Mouse (Mus musculus): ENCODE measurements around the gene AW549877. TPM values are rescaled to one million over a fixed set of nuclear protein-coding genes. Genes with fewer than 3 reads are reported as not detected.

AW549877 gene
- polyA plus RNA-seq, 1 experiment from 2014 or later = 69.7 TPM

DNA sequence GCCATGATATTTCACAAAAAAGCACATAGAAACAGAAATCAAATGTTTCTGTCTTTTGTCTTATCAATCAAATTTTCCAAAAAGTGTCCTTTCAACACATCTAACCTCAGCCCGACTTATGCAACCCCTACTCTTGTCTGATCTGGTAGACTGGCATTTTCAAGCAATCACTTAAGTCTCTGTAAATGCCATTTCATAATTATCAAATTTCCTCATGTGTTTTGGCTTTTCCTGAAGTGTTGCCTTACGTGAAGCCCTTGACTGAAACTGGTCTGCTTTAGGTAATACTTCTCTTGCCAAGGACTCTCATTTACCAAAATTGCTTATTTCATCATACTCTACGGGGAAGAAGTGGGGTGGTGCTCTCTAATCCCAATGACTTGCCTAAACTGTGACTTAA lies 22.2 kb downstream of the AW549877 start:
- H3K4me2 ChIP-seq (ENCODE audit: low read depth) = no peak overlapping the region
- H3K27ac ChIP-seq (ENCODE audit: low read depth, low read length) = no peak overlapping the region
- H3K9ac ChIP-seq (ENCODE audit: low read length) = no peak overlapping the region
- ATAC-seq (ENCODE audit: insufficient read depth, low FRiP score, low TSS enrichment) = no peak
- WGBS = 86% methylated on average over 3 of the region's 3 CpGs
- no peak for DNase-seq (ENCODE audit: low spot score)
- H3K36me3 ChIP-seq (ENCODE audit: control insufficient read depth, insufficient read depth, low read length) = no peaks in the 10 kb centered on the region
- H3K4me1 ChIP-seq (ENCODE audit: control insufficient read depth, insufficient read depth, low read length) = no peaks in the 10 kb centered on the region
- H3K9me3 ChIP-seq (ENCODE audit: control insufficient read depth, low read length) = no peaks in the 10 kb centered on the region
- no peak overlapping the region for H3K4me3 ChIP-seq (ENCODE audit: low read depth, low read length)
- no peaks in the 10 kb centered on the region for H3K27me3 ChIP-seq (ENCODE audit: control insufficient read depth, insufficient read depth, low read length)

GRCm38 (mm10) chr15:3970193-3970592 lies 25.4 kb downstream of the AW549877 start:
- H3K27me3 ChIP-seq (ENCODE audit: control insufficient read depth, insufficient read depth, low read length) = no peaks in the 10 kb centered on the region
- H3K9ac ChIP-seq (ENCODE audit: low read length) = no peak overlapping the region
- no peaks in the 10 kb centered on the region for H3K4me1 ChIP-seq (ENCODE audit: control insufficient read depth, insufficient read depth, low read length)
- H3K4me3 ChIP-seq (ENCODE audit: low read depth, low read length) = no peak overlapping the region
- H3K4me2 ChIP-seq (ENCODE audit: low read depth) = no peak overlapping the region
- no peaks in the 10 kb centered on the region for H3K36me3 ChIP-seq (ENCODE audit: control insufficient read depth, insufficient read depth, low read length)
- ATAC-seq (ENCODE audit: insufficient read depth, low FRiP score, low TSS enrichment) (no peak), DNase-seq (ENCODE audit: low spot score) (no peak)
- no peaks in the 10 kb centered on the region for H3K9me3 ChIP-seq (ENCODE audit: control insufficient read depth, low read length)
- 95% methylated on average over 6 of the region's 6 CpGs for whole genome bisulfite sequencing
- H3K27ac ChIP-seq (ENCODE audit: low read depth, low read length) = no peak overlapping the region

DNA sequence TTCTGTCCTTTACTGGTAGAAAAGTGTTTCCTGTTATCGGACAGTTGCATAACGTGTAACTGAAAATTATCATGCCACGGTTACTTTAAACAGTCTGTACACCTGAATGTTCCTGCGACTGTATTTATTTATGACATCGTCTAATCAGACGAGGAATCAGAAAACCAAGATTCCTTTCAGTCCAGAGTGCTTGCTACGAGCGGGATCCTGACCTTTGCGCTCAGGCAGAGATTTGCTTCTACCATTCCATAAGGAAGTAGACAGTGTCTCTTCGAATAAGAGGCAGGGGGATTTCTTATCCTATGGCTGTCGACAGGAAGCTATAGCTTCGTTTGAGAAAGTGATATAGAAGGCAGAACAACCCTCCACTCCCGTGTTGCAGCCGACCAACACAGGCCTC lies 25.8 kb downstream of the AW549877 start:
- H3K4me2 ChIP-seq (ENCODE audit: low read depth) = no peak overlapping the region
- no peaks in the 10 kb centered on the region for H3K4me1 ChIP-seq (ENCODE audit: control insufficient read depth, insufficient read depth, low read length)
- ATAC-seq (ENCODE audit: insufficient read depth, low FRiP score, low TSS enrichment) = no peak
- no peak overlapping the region for H3K9ac ChIP-seq (ENCODE audit: low read length)
- no peaks in the 10 kb centered on the region for H3K9me3 ChIP-seq (ENCODE audit: control insufficient read depth, low read length)
- no peak overlapping the region for H3K4me3 ChIP-seq (ENCODE audit: low read depth, low read length)
- DNase-seq (ENCODE audit: low spot score) = no peak
- no peaks in the 10 kb centered on the region for H3K27me3 ChIP-seq (ENCODE audit: control insufficient read depth, insufficient read depth, low read length)
- H3K36me3 ChIP-seq (ENCODE audit: control insufficient read depth, insufficient read depth, low read length) = no peaks in the 10 kb centered on the region
- 92% methylated on average over 14 of the region's 14 CpGs for WGBS
- no peak overlapping the region for H3K27ac ChIP-seq (ENCODE audit: low read depth, low read length)

- H3K4me1 ChIP-seq (ENCODE audit: control insufficient read depth, insufficient read depth, low read length) = no peaks in the 10 kb centered on the region
- no peaks in the 10 kb centered on the region for H3K9me3 ChIP-seq (ENCODE audit: control insufficient read depth, low read length)
- no peak overlapping the region for H3K9ac ChIP-seq (ENCODE audit: low read length)
- no peak overlapping the region for H3K4me2 ChIP-seq (ENCODE audit: low read depth)
- DNase-seq (ENCODE audit: low spot score) = no peak
- WGBS = 90% methylated on average over 8 of the region's 8 CpGs
- no peak overlapping the region for H3K4me3 ChIP-seq (ENCODE audit: low read depth, low read length)
- H3K27me3 ChIP-seq (ENCODE audit: control insufficient read depth, insufficient read depth, low read length) = no peaks in the 10 kb centered on the region
- H3K36me3 ChIP-seq (ENCODE audit: control insufficient read depth, insufficient read depth, low read length) = no peaks in the 10 kb centered on the region
- ATAC-seq (ENCODE audit: insufficient read depth, low FRiP score, low TSS enrichment) = no peak
- no peak overlapping the region for H3K27ac ChIP-seq (ENCODE audit: low read depth, low read length)
Observed at GRCm38 (mm10) chr15:3962251-3962650, 33.3 kb downstream of the AW549877 start.

- Histone ChIP-seq H3K36me3 (ENCODE audit: control insufficient read depth, insufficient read depth, low read length) (no peaks in the 10 kb centered on the region), H3K4me1 (ENCODE audit: control insufficient read depth, insufficient read depth, low read length) (no peaks in the 10 kb centered on the region), H3K9ac (ENCODE audit: low read length) (no peak overlapping the region), H3K4me2 (ENCODE audit: low read depth) (no peak overlapping the region), H3K27ac (ENCODE audit: low read depth, low read length) (no peak overlapping the region), H3K4me3 (ENCODE audit: low read depth, low read length) (no peak overlapping the region), H3K9me3 (ENCODE audit: control insufficient read depth, low read length) (no peaks in the 10 kb centered on the region), H3K27me3 (ENCODE audit: control insufficient read depth, insufficient read depth, low read length) (no peaks in the 10 kb centered on the region)
- no peak for ATAC-seq (ENCODE audit: insufficient read depth, low FRiP score, low TSS enrichment)
- 49% methylated on average over 1 of the region's 1 CpGs for WGBS
- DNase-seq (ENCODE audit: low spot score) = no peak
Observed at GRCm38 (mm10) chr15:3960094-3960493, 35.5 kb downstream of the AW549877 start.

GRCm38 (mm10) chr15:3957982-3958381 lies 37.6 kb downstream of the AW549877 start:
- no peak for ATAC-seq (ENCODE audit: insufficient read depth, low FRiP score, low TSS enrichment)
- Histone ChIP-seq H3K4me3 (ENCODE audit: low read depth, low read length) (no peak overlapping the region), H3K27ac (ENCODE audit: low read depth, low read length) (no peak overlapping the region), H3K27me3 (ENCODE audit: control insufficient read depth, insufficient read depth, low read length) (no peaks in the 10 kb centered on the region), H3K36me3 (ENCODE audit: control insufficient read depth, insufficient read depth, low read length) (no peaks in the 10 kb centered on the region), H3K9me3 (ENCODE audit: control insufficient read depth, low read length) (no peaks in the 10 kb centered on the region; the same call in 1 of the 2 replicates), H3K4me1 (ENCODE audit: control insufficient read depth, insufficient read depth, low read length) (no peaks in the 10 kb centered on the region), H3K4me2 (ENCODE audit: low read depth) (no peak overlapping the region), H3K9ac (ENCODE audit: low read length) (no peak overlapping the region)
- peak; percentile 40 for DNase-seq (ENCODE audit: low spot score)
- 28% methylated on average over 4 of the region's 4 CpGs for WGBS

DNA sequence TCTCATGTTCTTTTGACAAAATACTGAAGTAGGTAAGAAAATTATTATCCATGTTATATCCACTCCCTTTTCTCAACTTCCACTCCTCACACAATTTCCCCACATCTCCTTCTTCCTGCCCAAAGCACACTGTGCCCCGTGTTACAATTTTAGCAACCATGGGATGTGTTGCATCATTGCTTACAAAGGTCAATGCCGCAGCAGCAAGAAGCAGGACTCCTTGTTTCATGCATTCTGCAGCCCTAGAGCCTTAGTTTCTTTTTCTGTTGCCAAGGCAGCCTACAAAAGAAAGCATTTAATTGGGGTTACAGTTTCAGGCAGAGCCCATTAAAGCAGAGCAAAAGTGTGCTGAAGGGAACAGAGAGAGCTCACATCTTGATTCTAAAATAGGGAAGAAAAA lies 40.6 kb downstream of the AW549877 start:
- H3K4me1 ChIP-seq (ENCODE audit: control insufficient read depth, insufficient read depth, low read length) = no peaks in the 10 kb centered on the region
- H3K36me3 ChIP-seq (ENCODE audit: control insufficient read depth, insufficient read depth, low read length) = no peaks in the 10 kb centered on the region
- H3K4me3 ChIP-seq (ENCODE audit: low read depth, low read length) = no peak overlapping the region
- WGBS = 86% methylated on average over 2 of the region's 2 CpGs
- no peak for DNase-seq (ENCODE audit: low spot score)
- H3K4me2 ChIP-seq (ENCODE audit: low read depth) = no peak overlapping the region
- no peak overlapping the region for H3K27ac ChIP-seq (ENCODE audit: low read depth, low read length)
- H3K9ac ChIP-seq (ENCODE audit: low read length) = no peak overlapping the region
- H3K27me3 ChIP-seq (ENCODE audit: control insufficient read depth, insufficient read depth, low read length) = no peaks in the 10 kb centered on the region
- ATAC-seq (ENCODE audit: insufficient read depth, low FRiP score, low TSS enrichment) = no peak
- H3K9me3 ChIP-seq (ENCODE audit: control insufficient read depth, low read length) = no peaks in the 10 kb centered on the region; the same call in 1 of the 2 replicates

DNA sequence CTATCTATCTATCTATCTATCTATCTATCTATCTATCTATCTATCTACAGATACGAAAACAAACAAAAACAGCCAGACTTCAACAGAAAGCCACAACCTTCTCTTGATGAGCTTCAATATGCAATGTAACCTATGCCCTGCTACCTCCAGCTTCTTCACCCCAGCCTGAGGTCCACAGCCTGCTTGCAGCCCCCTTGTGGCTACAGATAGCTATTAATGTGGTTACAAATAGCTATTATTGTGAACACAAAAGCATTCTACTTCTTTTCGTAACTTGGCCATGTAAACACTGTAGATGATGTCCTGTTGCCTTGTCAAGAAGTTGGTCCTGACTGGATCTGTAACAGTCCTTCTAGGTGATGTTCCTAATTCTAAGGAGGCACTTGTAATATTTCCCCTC lies 57.4 kb downstream of the AW549877 start:
- Histone ChIP-seq H3K27me3 (ENCODE audit: control insufficient read depth, insufficient read depth, low read length) (no peaks in the 10 kb centered on the region), H3K27ac (ENCODE audit: low read depth, low read length) (no peak overlapping the region), H3K36me3 (ENCODE audit: control insufficient read depth, insufficient read depth, low read length) (no peaks in the 10 kb centered on the region), H3K9ac (ENCODE audit: low read length) (no peak overlapping the region), H3K4me3 (ENCODE audit: low read depth, low read length) (no peak overlapping the region), H3K9me3 (ENCODE audit: control insufficient read depth, low read length) (no peaks in the 10 kb centered on the region), H3K4me1 (ENCODE audit: control insufficient read depth, insufficient read depth, low read length) (no peaks in the 10 kb centered on the region), H3K4me2 (ENCODE audit: low read depth) (no peak overlapping the region)
- ATAC-seq (ENCODE audit: insufficient read depth, low FRiP score, low TSS enrichment) (no peak), DNase-seq (ENCODE audit: low spot score) (no peak)
- WGBS = 94% methylated on average over 2 of the region's 2 CpGs

DNA sequence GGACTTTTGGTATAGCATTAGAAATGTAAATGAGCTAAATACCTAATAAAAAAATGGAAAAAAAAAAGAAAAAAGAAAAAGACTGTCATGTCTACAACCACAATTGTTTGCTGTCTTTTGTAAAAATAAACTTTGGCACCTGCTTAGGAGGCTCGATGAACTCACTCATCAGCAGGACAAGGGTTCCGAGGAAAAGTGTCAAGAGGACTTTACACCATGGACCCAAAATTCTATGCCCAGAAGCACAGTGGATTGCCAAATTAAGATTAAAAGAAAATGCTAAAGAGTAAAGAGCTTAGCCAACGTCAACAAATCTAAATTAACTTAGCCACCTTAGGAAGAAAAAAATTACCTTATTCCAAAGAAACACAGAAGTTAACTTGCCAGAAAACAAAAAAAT lies 59.5 kb downstream of the AW549877 start:
- no peak overlapping the region for H3K4me2 ChIP-seq (ENCODE audit: low read depth)
- WGBS = 87% methylated on average over 3 of the region's 3 CpGs
- no peak overlapping the region for H3K27ac ChIP-seq (ENCODE audit: low read depth, low read length)
- H3K4me1 ChIP-seq (ENCODE audit: control insufficient read depth, insufficient read depth, low read length) = no peaks in the 10 kb centered on the region
- no peaks in the 10 kb centered on the region for H3K9me3 ChIP-seq (ENCODE audit: control insufficient read depth, low read length)
- H3K36me3 ChIP-seq (ENCODE audit: control insufficient read depth, insufficient read depth, low read length) = no peaks in the 10 kb centered on the region
- H3K9ac ChIP-seq (ENCODE audit: low read length) = no peak overlapping the region
- ATAC-seq (ENCODE audit: insufficient read depth, low FRiP score, low TSS enrichment) (no peak), DNase-seq (ENCODE audit: low spot score) (no peak)
- no peak overlapping the region for H3K4me3 ChIP-seq (ENCODE audit: low read depth, low read length)
- H3K27me3 ChIP-seq (ENCODE audit: control insufficient read depth, insufficient read depth, low read length) = no peaks in the 10 kb centered on the region
